Mouse (Mus musculus): ENCODE results near the gene Spatc1l. TPM values are rescaled to one million over a fixed set of nuclear protein-coding genes. Genes with fewer than 3 reads are reported as not detected.

Gene Spatc1l
- not detected for polyA plus RNA-seq (2017; shearing (Covaris generic))

GRCm38 (mm10) chr10:76561972-76562371 lies at the start of gene Spatc1l:
Gene Spatc1l (plus strand): TSS chr10:76562272.

GRCm38 (mm10) chr10:76531375-76531774 lies 30.7 kb upstream of the Spatc1l start, which contains the start of gene Lss:
Gene Lss (plus strand): TSS chr10:76531588.

GRCm38 (mm10) chr10:76575374-76575773 lies 13.3 kb downstream of the Spatc1l start, which contains the start of gene Ftcd:
Gene Ftcd (plus strand): TSS chr10:76575648.

Other genes starting within 250 kb of the Spatc1l start
- 5.9 TPM for gene Dip2a, start 217.0 kb upstream of the Spatc1l start, polyA plus RNA-seq (2017; shearing (Covaris generic))
- 15.0 TPM for gene AC141477.1, start 121.8 kb upstream of the Spatc1l start, polyA plus RNA-seq (2017; shearing (Covaris generic))
- 28.3 TPM for gene Pcnt, start 119.5 kb upstream of the Spatc1l start, polyA plus RNA-seq (2017; shearing (Covaris generic))
- gene 2610028H24Rik, start 113.2 kb upstream of the Spatc1l start, polyA plus RNA-seq (2017; shearing (Covaris generic)), result not detected
- 62.4 TPM for gene Mcm3ap, start 93.3 kb upstream of the Spatc1l start, polyA plus RNA-seq (2017; shearing (Covaris generic))
- gene Ybey, start 93.2 kb upstream of the Spatc1l start, polyA plus RNA-seq (2017; shearing (Covaris generic)), result 1.0 TPM
- gene Lss, start 30.7 kb upstream of the Spatc1l start, polyA plus RNA-seq (2017; shearing (Covaris generic)), result 18.0 TPM
- gene Ftcd, start 13.4 kb downstream of the Spatc1l start, polyA plus RNA-seq (2017; shearing (Covaris generic)), result not detected
- not detected for gene Col6a2, start 61.4 kb downstream of the Spatc1l start, polyA plus RNA-seq (2017; shearing (Covaris generic))
- not detected for gene Col6a1, start 163.9 kb downstream of the Spatc1l start, polyA plus RNA-seq (2017; shearing (Covaris generic))